Mouse (Mus musculus): ENCODE measurements around the gene AU018091. TPM values are rescaled to one million over a fixed set of nuclear protein-coding genes. Genes with fewer than 3 reads are reported as not detected.

Gene AU018091
- polyA plus RNA-seq (2021), result 0.04 TPM

- ATAC-seq, result no peak
- in situ Hi-C loops (cut with MboI; ENCODE audit: low pct_unique_long_range_greater_than_20kb), result no loop called here
- ChIA-PET CTCF (interaction anchor here (0.9 to 2.4 kb wide), 2 partner anchors 14 to 19 kb away, joined by 3 to 5 read pairs; no protein-coding TSS in a partner anchor), POLR2A (no interaction called here)
- TF ChIP-seq CTCF (IDR thresholded peaks at IDR 0.05), result no peak
- no peaks in the 10 kb centered on the region for H3K27me3 ChIP-seq
- DNase-seq (ENCODE audit: low read depth, low spot score), result no peak
These were observed at the start of gene AU018091 for GRCm38 (mm10) chr7:3168925-3169324. TSS of gene AU018091 (minus strand) at chr7:3169203.

- in situ Hi-C loops (cut with MboI; ENCODE audit: low pct_unique_long_range_greater_than_20kb), result no loop called here
- ATAC-seq, result no peak
- ChIA-PET CTCF (no interaction called here), POLR2A (no interaction called here)
- no peaks in the 10 kb centered on the region for H3K27me3 ChIP-seq
- no peak for DNase-seq (ENCODE audit: low read depth, low spot score)
- TF ChIP-seq CTCF (IDR thresholded peaks at IDR 0.05), result no peak
These were observed 48.6 kb upstream of the AU018091 start for GRCm38 (mm10) chr7:3217546-3218056.

- ATAC-seq, result no peak
- DNase-seq (ENCODE audit: low read depth, low spot score), result no peak
- ChIA-PET POLR2A (interaction anchor here (0.6 to 0.7 kb wide), 2 partner anchors 788 to 1709 kb away, joined by 3 read pairs; no protein-coding TSS in a partner anchor), CTCF (no interaction called here)
- no peak for TF ChIP-seq CTCF (IDR thresholded peaks at IDR 0.05)
- in situ Hi-C loops (cut with MboI; ENCODE audit: low pct_unique_long_range_greater_than_20kb), result no loop called here
- no peaks in the 10 kb centered on the region for H3K27me3 ChIP-seq
These were observed 47.3 kb upstream of the AU018091 start for GRCm38 (mm10) chr7:3216331-3216730.

- DNase-seq (ENCODE audit: low read depth, low spot score) (no peak), ATAC-seq (no peak)
- ChIA-PET CTCF (no interaction called here), POLR2A (no interaction called here)
- in situ Hi-C loops (cut with MboI; ENCODE audit: low pct_unique_long_range_greater_than_20kb), result no loop called here
- no peaks in the 10 kb centered on the region for H3K27me3 ChIP-seq
- no peak for TF ChIP-seq CTCF (IDR thresholded peaks at IDR 0.05)
These were observed 44.6 kb upstream of the AU018091 start for GRCm38 (mm10) chr7:3213557-3213956.

GRCm38 (mm10) chr7:3213156-3213555 lies 44.2 kb upstream of the AU018091 start:
- CTCF ChIA-PET, result no interaction called here
- POLR2A ChIA-PET, result no interaction called here

GRCm38 (mm10) chr7:3212002-3212790 lies 43.2 kb upstream of the AU018091 start:
- CTCF ChIA-PET, result no interaction called here
- POLR2A ChIA-PET, result no interaction called here
- no peak for TF ChIP-seq CTCF (IDR thresholded peaks at IDR 0.05)
- no peaks in the 10 kb centered on the region for H3K27me3 ChIP-seq
- in situ Hi-C loops (cut with MboI; ENCODE audit: low pct_unique_long_range_greater_than_20kb), result no loop called here
- DNase-seq (ENCODE audit: low read depth, low spot score) (no peak), ATAC-seq (no peak)

More at GRCm38 (mm10) chr7:3213156-3213555, 44.2 kb upstream of the AU018091 start:
- TF ChIP-seq CTCF (IDR thresholded peaks at IDR 0.05), result no peak
- no peak for DNase-seq (ENCODE audit: low read depth, low spot score)
- ATAC-seq, result no peak
- in situ Hi-C loops (cut with MboI; ENCODE audit: low pct_unique_long_range_greater_than_20kb), result no loop called here
- H3K27me3 ChIP-seq, result no peaks in the 10 kb centered on the region

- ChIA-PET CTCF (no interaction called here), POLR2A (no interaction called here)
- no peak for TF ChIP-seq CTCF (IDR thresholded peaks at IDR 0.05)
- no peaks in the 10 kb centered on the region for H3K27me3 ChIP-seq
- in situ Hi-C loops (cut with MboI; ENCODE audit: low pct_unique_long_range_greater_than_20kb), result no loop called here
- ATAC-seq, result no peak
- DNase-seq (ENCODE audit: low read depth, low spot score), result no peak
These were observed 42.5 kb upstream of the AU018091 start for GRCm38 (mm10) chr7:3211518-3211917.

GRCm38 (mm10) chr7:3210605-3211004 lies 41.6 kb upstream of the AU018091 start:
- CTCF ChIA-PET, result interaction anchor here (1.1 kb wide), 1 partner anchor 9 kb away, joined by 3 read pairs; no protein-coding TSS in a partner anchor
- in situ Hi-C loops (cut with MboI; ENCODE audit: low pct_unique_long_range_greater_than_20kb), result no loop called here

GRCm38 (mm10) chr7:3206520-3206919 lies 37.5 kb upstream of the AU018091 start:
- ChIA-PET POLR2A (no interaction called here), CTCF (interaction anchor here (1.3 kb wide), 1 partner anchor 10 kb away, joined by 3 read pairs; no protein-coding TSS in a partner anchor)
- ATAC-seq (no peak), DNase-seq (ENCODE audit: low read depth, low spot score) (no peak)
- no peaks in the 10 kb centered on the region for H3K27me3 ChIP-seq
- TF ChIP-seq CTCF (IDR thresholded peaks at IDR 0.05), result no peak
- in situ Hi-C loops (cut with MboI; ENCODE audit: low pct_unique_long_range_greater_than_20kb), result no loop called here

More at GRCm38 (mm10) chr7:3210605-3211004, 41.6 kb upstream of the AU018091 start:
- H3K27me3 ChIP-seq, result no peaks in the 10 kb centered on the region
- no peak for ATAC-seq
- TF ChIP-seq CTCF (IDR thresholded peaks at IDR 0.05), result no peak
- no peak for DNase-seq (ENCODE audit: low read depth, low spot score)
- POLR2A ChIA-PET, result no interaction called here

- H3K27me3 ChIP-seq, result no peaks in the 10 kb centered on the region
- no peak for TF ChIP-seq CTCF (IDR thresholded peaks at IDR 0.05)
- POLR2A ChIA-PET, result no interaction called here
- ATAC-seq (no peak), DNase-seq (ENCODE audit: low read depth, low spot score) (no peak)
- CTCF ChIA-PET, result no interaction called here
- in situ Hi-C loops (cut with MboI; ENCODE audit: low pct_unique_long_range_greater_than_20kb), result no loop called here
These were observed 35.6 kb upstream of the AU018091 start for GRCm38 (mm10) chr7:3204628-3205027.

- in situ Hi-C loops (cut with MboI; ENCODE audit: low pct_unique_long_range_greater_than_20kb), result no loop called here
- CTCF ChIA-PET, result no interaction called here
- TF ChIP-seq CTCF (IDR thresholded peaks at IDR 0.05), result no peak
- no peaks in the 10 kb centered on the region for H3K27me3 ChIP-seq
- DNase-seq (ENCODE audit: low read depth, low spot score) (no peak), ATAC-seq (no peak)
- POLR2A ChIA-PET, result no interaction called here
These were observed 34.9 kb upstream of the AU018091 start for GRCm38 (mm10) chr7:3203890-3204289.

Measured in Patski (cell line).